8 mouse cellular contexts compared by ENCODE assay signal in genomic region chr1:180794170-180794569, GRCm38 (mm10). TPM values are rescaled to one million over a fixed set of nuclear protein-coding genes. Genes with fewer than 3 reads are reported as not detected.
DNase-seq lines count a peak whose midpoint lies in the region; ATAC-seq lines count a peak whose summit lies in the region.

No protein-coding gene starts in this region.

- 0 out of 2 replicates have a peak, but pooled peaks have one; percentile 47 for ATAC-seq in heart, embryonic 16.5 days (replicated peaks; ENCODE audit: extremely low read depth, insufficient read depth, low FRiP score)
- peak; percentile 74 for ATAC-seq in neural tube, embryonic 15.5 days (ENCODE audit: low FRiP score)
- ATAC-seq in monocyte, adult 5-6 weeks (replicated peaks; ENCODE audit: insufficient number of reproducible peaks, low FRiP score, low TSS enrichment, poor library complexity, severe bottlenecking), result no peak

- no peaks in the 10 kb centered on the region for H3K36me3 ChIP-seq in heart, embryonic 16.5 days (ENCODE audit: control insufficient read depth, insufficient read depth)
- no peaks in the 10 kb centered on the region for H3K36me3 ChIP-seq in neural tube, embryonic 15.5 days

- WGBS in heart, embryonic 16.5 days, result 3% methylated on average over 21 of the region's 21 CpGs
- 1% methylated on average over 21 of the region's 21 CpGs for WGBS in neural tube, embryonic 15.5 days

- DNase-seq in ovary, postnatal 14 days (ENCODE audit: low spot score), result peak; percentile 33
- DNase-seq in ovary, postnatal 10 days (ENCODE audit: low spot score), result no peak
- DNase-seq in cerebellum, postnatal 25 days, result peak; percentile 82 to 86
- peak; percentile 43 for DNase-seq in liver
- DNase-seq in layer of hippocampus, adult 9-10 months (ENCODE audit: low spot score), result no peak

- peak overlapping the region; percentile 65 for H3K4me2 ChIP-seq in heart, embryonic 16.5 days (ENCODE audit: low read depth, low read length)
- H3K4me2 ChIP-seq in neural tube, embryonic 15.5 days, result peak overlapping the region; percentile 90

- peak overlapping the region; percentile 26; the same call in 1 of the 2 replicates for H3K9ac ChIP-seq in heart, embryonic 16.5 days (ENCODE audit: low read length)
- H3K9ac ChIP-seq in neural tube, embryonic 15.5 days (replicated peaks), result peak overlapping the region; percentile 48

- no peaks in the 10 kb centered on the region for H3K27me3 ChIP-seq in heart, embryonic 16.5 days (ENCODE audit: control insufficient read depth, insufficient read depth, low read length)
- H3K27me3 ChIP-seq in neural tube, embryonic 15.5 days (replicated peaks), result no peaks in the 10 kb centered on the region

- H3K4me3 ChIP-seq in heart, embryonic 16.5 days (ENCODE audit: low read length), result peak overlapping the region; percentile 50
- peak overlapping the region; percentile 43 for H3K4me3 ChIP-seq in neural tube, embryonic 15.5 days (replicated peaks)

- H3K4me1 ChIP-seq in heart, embryonic 16.5 days (ENCODE audit: control insufficient read depth, insufficient read depth, low read length), result peaks cover 3% of the 10 kb centered on the region; the same call in 1 of the 2 replicates
- H3K4me1 ChIP-seq in neural tube, embryonic 15.5 days, result peaks cover 11% of the 10 kb centered on the region

- 0 out of 2 replicates have a peak, but pooled peaks cover 2% of the 10 kb centered on the region for H3K9me3 ChIP-seq in heart, embryonic 16.5 days (replicated peaks; ENCODE audit: control insufficient read depth, low read length)
- H3K9me3 ChIP-seq in neural tube, embryonic 15.5 days (replicated peaks), result no peaks in the 10 kb centered on the region

- H3K27ac ChIP-seq in heart, embryonic 16.5 days (ENCODE audit: low read length), result no peak overlapping the region
- H3K27ac ChIP-seq in neural tube, embryonic 15.5 days (replicated peaks), result no peak overlapping the region

RNA-seq across cellular contexts. Expression of gene H3f3a, which starts 19.6 kb away (rescaled TPM):
- polyA plus RNA-seq in heart, embryonic 16.5 days (2015; fragmentation: Nextera tagmentation; extraction: Ambion mirVana), result 1,475 and 1,571 TPM in 2 replicates
- 2,562 and 2,745 TPM in 2 replicates for polyA plus RNA-seq in neural tube, embryonic 15.5 days (2015; fragmentation: Nextera tagmentation; extraction: Ambion mirVana)
- 1,440 to 2,544 TPM (median 2,182 TPM) in 3 replicates for total RNA-seq in monocyte, adult 5-6 weeks (2017)

RNA-seq across cellular contexts. Expression of gene Sde2, which starts 56.8 kb away (rescaled TPM):
- polyA plus RNA-seq in heart, embryonic 16.5 days (2015; fragmentation: Nextera tagmentation; extraction: Ambion mirVana), result 22.2 and 28.6 TPM in 2 replicates
- 28.0 and 30.8 TPM in 2 replicates for polyA plus RNA-seq in neural tube, embryonic 15.5 days (2015; fragmentation: Nextera tagmentation; extraction: Ambion mirVana)
- 45.3 to 50.4 TPM (median 49.6 TPM) in 3 replicates for total RNA-seq in monocyte, adult 5-6 weeks (2017)

Comparison
In these comparisons a context has a peak if more than half of its experiments do, and no peak if none do; other contexts are left out.
1. DNase-seq: peak in ovary, postnatal 14 days (single experiment), cerebellum, postnatal 25 days (2 of 2) and liver (single experiment); none in ovary, postnatal 10 days (single experiment) and layer of hippocampus, adult 9-10 months (single experiment).